Mouse (Mus musculus) ovary, adult 10 weeks (tissue): ENCODE measurements around the gene Tbc1d15. TPM values are rescaled to one million over a fixed set of nuclear protein-coding genes. Genes with fewer than 3 reads are reported as not detected.

Experiments used
- polyA plus RNA-seq: library from polyadenylated mRNA; stranded (reverse); fragments of 350-450 nt; fragmentation: Illumina TruSeq; extraction: RNeasy Lipid Tissue Mini Kit (QIAGEN cat#74804); gene quantifications from one replicate; pipeline ENCODE4 v1.2.3, GENCODE M21; 2014

Tbc1d15 gene
- 183 TPM for polyA plus RNA-seq

GRCm38 (mm10) chr10:115251088-115251934 lies at the start of gene Tbc1d15:
Gene Tbc1d15, minus strand, starts transcription at chr10:115251467.

GRCm38 (mm10) chr10:115184697-115185096 lies 66.6 kb downstream of the Tbc1d15 start, which contains the start of gene Tph2:
Gene Tph2, minus strand, starts transcription at chr10:115185022.

Other genes starting within 250 kb of the Tbc1d15 start
- gene Tph2, start 66.4 kb downstream of the Tbc1d15 start, polyA plus RNA-seq, result 0.83 TPM
- gene Rab21, start 64.1 kb upstream of the Tbc1d15 start, polyA plus RNA-seq, result 82.6 TPM
- 42.2 TPM for gene Tmem19, start 111.0 kb upstream of the Tbc1d15 start, polyA plus RNA-seq
- 48.0 TPM for gene Thap2, start 133.0 kb upstream of the Tbc1d15 start, polyA plus RNA-seq
- gene Zfc3h1, start 133.5 kb upstream of the Tbc1d15 start, polyA plus RNA-seq, result 70.0 TPM